Mouse (Mus musculus): ENCODE measurements around the gene Anapc11. TPM values are rescaled to one million over a fixed set of nuclear protein-coding genes. Genes with fewer than 3 reads are reported as not detected.
"Not testable (repeated sequence)": the region's sequence is repeated elsewhere in the genome, so short reads cannot be mapped to it uniquely, and the experiment has no call there.

Gene Anapc11
- polyA plus RNA-seq, 1 experiment from 2014 or later: 281 TPM

GRCm38 (mm10) chr11:120558843-120559242 lies 39.4 kb upstream of the Anapc11 start:
- H3K27ac ChIP-seq (ENCODE audit: low read depth, low read length); DNase-seq (ENCODE audit: low spot score); H3K4me2 ChIP-seq (ENCODE audit: low read length); H3K9ac ChIP-seq (ENCODE audit: low read length); H3K27me3 ChIP-seq (replicated peaks; ENCODE audit: control insufficient read depth, insufficient read depth, low read length); H3K9me3 ChIP-seq (replicated peaks; ENCODE audit: control insufficient read depth, low read length); ATAC-seq; H3K4me3 ChIP-seq (ENCODE audit: low read depth, low read length); H3K4me1 ChIP-seq (ENCODE audit: control insufficient read depth, insufficient read depth, low read length): not testable (repeated sequence)
- 88% methylated on average over 6 of the region's 6 CpGs for WGBS
- H3K36me3 ChIP-seq (ENCODE audit: control insufficient read depth, insufficient read depth, low read length): peaks cover 51% of the 10 kb centered on the region

DNA sequence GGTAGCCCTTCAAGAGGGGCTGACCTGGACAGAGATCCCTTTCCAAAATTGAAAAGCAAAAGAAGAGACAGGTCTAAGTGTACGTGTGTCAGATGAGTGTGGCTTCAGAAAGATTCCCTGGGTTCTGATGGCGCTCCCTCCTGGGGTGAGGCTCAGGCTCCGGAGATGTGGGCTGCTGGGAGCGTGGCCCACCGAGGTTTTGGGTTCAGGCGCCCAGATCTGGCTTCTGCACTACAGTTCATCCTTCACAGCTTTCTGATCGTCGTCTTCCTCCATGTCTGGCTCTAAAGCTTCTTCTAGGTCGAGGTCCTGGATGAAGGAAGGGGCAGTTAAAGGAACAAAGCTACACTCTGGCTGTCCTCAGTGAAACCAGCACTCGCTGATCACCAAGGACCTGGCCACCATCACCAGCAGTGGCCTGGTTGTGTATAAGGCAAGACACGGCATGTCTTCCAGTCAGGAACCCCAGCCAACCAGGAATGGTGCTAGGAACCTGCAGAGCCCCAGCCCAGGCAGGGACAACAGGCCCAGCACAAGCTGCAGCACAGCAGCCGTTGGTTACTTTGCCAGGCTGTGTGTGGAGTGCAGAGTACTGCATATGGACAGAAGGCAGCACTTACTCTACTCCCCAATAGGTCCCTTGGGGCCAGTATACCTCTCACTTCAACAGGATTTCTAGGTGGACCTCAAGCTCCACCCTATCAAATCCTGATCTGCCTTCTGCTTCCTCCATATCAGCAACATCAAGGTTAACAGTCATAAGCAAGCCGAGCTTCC lies 37.1 kb upstream of the Anapc11 start:
- Histone ChIP-seq H3K9ac (ENCODE audit: low read length) (no peak overlapping the region), H3K27ac (ENCODE audit: low read depth, low read length) (no peak overlapping the region), H3K27me3 (replicated peaks; ENCODE audit: control insufficient read depth, insufficient read depth, low read length) (no peaks in the 10 kb centered on the region), H3K36me3 (ENCODE audit: control insufficient read depth, insufficient read depth, low read length) (peaks cover 74% of the 10 kb centered on the region), H3K9me3 (replicated peaks; ENCODE audit: control insufficient read depth, low read length) (no peaks in the 10 kb centered on the region), H3K4me2 (ENCODE audit: low read length) (no peak overlapping the region), H3K4me3 (ENCODE audit: low read depth, low read length) (no peak overlapping the region), H3K4me1 (ENCODE audit: control insufficient read depth, insufficient read depth, low read length) (no peaks in the 10 kb centered on the region)
- DNase-seq (ENCODE audit: low spot score) (no peak), ATAC-seq (no peak)
- WGBS: 95% methylated on average over 13 of the region's 13 CpGs

GRCm38 (mm10) chr11:120562949-120563348 lies 35.3 kb upstream of the Anapc11 start:
- Histone ChIP-seq H3K4me2 (ENCODE audit: low read length) (no peak overlapping the region), H3K9me3 (replicated peaks; ENCODE audit: control insufficient read depth, low read length) (no peaks in the 10 kb centered on the region), H3K4me1 (ENCODE audit: control insufficient read depth, insufficient read depth, low read length) (no peaks in the 10 kb centered on the region), H3K36me3 (ENCODE audit: control insufficient read depth, insufficient read depth, low read length) (peaks cover 92% of the 10 kb centered on the region), H3K27ac (ENCODE audit: low read depth, low read length) (no peak overlapping the region), H3K9ac (ENCODE audit: low read length) (no peak overlapping the region; the same call in 1 of the 2 replicates), H3K27me3 (replicated peaks; ENCODE audit: control insufficient read depth, insufficient read depth, low read length) (no peaks in the 10 kb centered on the region), H3K4me3 (ENCODE audit: low read depth, low read length) (no peak overlapping the region)
- DNase-seq (ENCODE audit: low spot score) (no peak), ATAC-seq (no peak)
- WGBS: 94% methylated on average over 13 of the region's 13 CpGs

DNA sequence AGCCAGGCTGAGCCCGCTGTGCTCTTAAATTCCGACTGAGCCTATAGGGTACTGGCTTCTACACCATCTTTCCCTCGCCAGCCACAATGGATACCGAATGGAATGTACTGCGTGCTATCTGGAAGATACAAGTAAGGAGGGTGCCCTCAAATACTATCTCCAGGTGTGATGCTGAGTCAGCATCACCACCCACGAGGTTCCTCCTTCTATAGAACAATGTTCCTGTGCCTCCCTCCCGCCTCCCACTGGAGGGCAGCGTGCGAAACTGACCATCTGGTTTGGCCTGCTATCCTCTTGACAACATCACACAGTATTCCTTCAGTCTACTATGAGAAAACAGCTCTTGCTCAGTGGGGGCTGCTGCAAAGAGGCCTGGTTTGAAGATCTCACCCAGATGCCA lies 33.1 kb upstream of the Anapc11 start:
- WGBS: 85% methylated on average over 9 of the region's 9 CpGs
- no peaks in the 10 kb centered on the region for H3K9me3 ChIP-seq (replicated peaks; ENCODE audit: control insufficient read depth, low read length)
- no peak overlapping the region for H3K9ac ChIP-seq (ENCODE audit: low read length)
- no peak overlapping the region for H3K4me2 ChIP-seq (ENCODE audit: low read length)
- DNase-seq (ENCODE audit: low spot score) (no peak), ATAC-seq (no peak)
- peaks cover 94% of the 10 kb centered on the region for H3K36me3 ChIP-seq (ENCODE audit: control insufficient read depth, insufficient read depth, low read length)
- H3K27me3 ChIP-seq (replicated peaks; ENCODE audit: control insufficient read depth, insufficient read depth, low read length): no peaks in the 10 kb centered on the region
- no peaks in the 10 kb centered on the region for H3K4me1 ChIP-seq (ENCODE audit: control insufficient read depth, insufficient read depth, low read length)
- no peak overlapping the region for H3K4me3 ChIP-seq (ENCODE audit: low read depth, low read length)
- no peak overlapping the region for H3K27ac ChIP-seq (ENCODE audit: low read depth, low read length)

DNA sequence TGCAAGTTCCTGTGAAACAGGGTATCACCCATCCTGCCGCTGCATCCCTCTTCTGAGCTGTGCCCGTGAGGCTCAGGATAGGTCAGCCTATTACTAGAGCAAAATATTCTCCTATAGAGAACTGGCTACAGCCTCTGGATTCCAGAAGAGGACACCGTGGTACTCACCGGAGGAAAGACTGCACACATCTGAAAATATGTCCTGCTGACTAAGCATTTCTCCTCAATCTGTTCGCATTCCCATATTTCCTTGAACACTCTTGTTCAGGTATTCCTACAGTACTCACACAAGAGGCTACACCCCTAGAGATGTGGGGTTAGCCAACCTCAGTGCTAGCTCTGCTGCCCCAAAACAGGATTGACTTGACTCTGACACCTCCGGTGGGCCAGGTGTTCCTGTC lies 29.9 kb upstream of the Anapc11 start:
- no peak for ATAC-seq
- 98% methylated on average over 6 of the region's 6 CpGs for WGBS

DNA sequence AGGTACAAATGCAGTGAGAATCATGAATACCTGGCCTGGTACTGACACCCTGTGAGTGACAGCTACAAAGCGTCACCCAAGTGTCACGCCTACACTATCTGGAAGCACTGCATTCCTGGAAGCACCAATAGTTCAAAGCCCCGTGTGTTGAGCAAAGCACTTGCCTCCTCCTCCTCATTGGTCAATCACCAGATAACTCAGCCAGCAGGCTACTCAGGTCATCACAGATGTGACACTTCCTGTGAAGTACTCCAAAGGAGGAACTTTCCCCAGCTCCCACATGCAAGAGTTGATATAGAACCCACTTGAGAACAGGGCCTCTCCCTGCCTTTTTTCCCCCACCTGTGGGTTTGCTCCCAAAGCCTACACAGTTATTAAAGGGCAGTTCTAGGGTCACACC lies 27.1 kb upstream of the Anapc11 start:
- Histone ChIP-seq H3K9ac (ENCODE audit: low read length) (peak overlapping the region; percentile 91; the same call in 1 of the 2 replicates), H3K27ac (ENCODE audit: low read depth, low read length) (no peak overlapping the region), H3K4me3 (ENCODE audit: low read depth, low read length) (peak overlapping the region; percentile 93), H3K4me1 (ENCODE audit: control insufficient read depth, insufficient read depth, low read length) (peaks cover 7% of the 10 kb centered on the region), H3K36me3 (ENCODE audit: control insufficient read depth, insufficient read depth, low read length) (peaks cover 49% of the 10 kb centered on the region), H3K4me2 (ENCODE audit: low read length) (peak overlapping the region; percentile 84), H3K9me3 (replicated peaks; ENCODE audit: control insufficient read depth, low read length) (no peaks in the 10 kb centered on the region), H3K27me3 (replicated peaks; ENCODE audit: control insufficient read depth, insufficient read depth, low read length) (no peaks in the 10 kb centered on the region)
- 85% methylated on average over 3 of the region's 3 CpGs for WGBS
- DNase-seq (ENCODE audit: low spot score) (no peak), ATAC-seq (no peak)

More for the DNA sequence above, 29.9 kb upstream of the Anapc11 start:
- H3K9ac ChIP-seq (ENCODE audit: low read length): no peak overlapping the region
- no peaks in the 10 kb centered on the region for H3K27me3 ChIP-seq (replicated peaks; ENCODE audit: control insufficient read depth, insufficient read depth, low read length)
- no peak overlapping the region for H3K4me2 ChIP-seq (ENCODE audit: low read length)
- no peak overlapping the region for H3K27ac ChIP-seq (ENCODE audit: low read depth, low read length)
- no peaks in the 10 kb centered on the region for H3K9me3 ChIP-seq (replicated peaks; ENCODE audit: control insufficient read depth, low read length)
- no peak for DNase-seq (ENCODE audit: low spot score)
- peaks cover 77% of the 10 kb centered on the region for H3K36me3 ChIP-seq (ENCODE audit: control insufficient read depth, insufficient read depth, low read length)
- H3K4me1 ChIP-seq (ENCODE audit: control insufficient read depth, insufficient read depth, low read length): peaks cover 7% of the 10 kb centered on the region
- no peak overlapping the region for H3K4me3 ChIP-seq (ENCODE audit: low read depth, low read length)

GRCm38 (mm10) chr11:120571754-120572416 lies 26.3 kb upstream of the Anapc11 start:
- ATAC-seq (no peak), DNase-seq (ENCODE audit: low spot score) (peak; percentile 20)
- Histone ChIP-seq H3K4me3 (ENCODE audit: low read depth, low read length) (peak overlapping the region; percentile 93), H3K9ac (ENCODE audit: low read length) (peak overlapping the region; percentile 91), H3K9me3 (replicated peaks; ENCODE audit: control insufficient read depth, low read length) (no peaks in the 10 kb centered on the region), H3K27me3 (replicated peaks; ENCODE audit: control insufficient read depth, insufficient read depth, low read length) (no peaks in the 10 kb centered on the region), H3K36me3 (ENCODE audit: control insufficient read depth, insufficient read depth, low read length) (peaks cover 41% of the 10 kb centered on the region), H3K4me1 (ENCODE audit: control insufficient read depth, insufficient read depth, low read length) (peaks cover 7% of the 10 kb centered on the region), H3K4me2 (ENCODE audit: low read length) (peak overlapping the region; percentile 84), H3K27ac (ENCODE audit: low read depth, low read length) (peak overlapping the region; percentile 85)
- WGBS: 15% methylated on average over 11 of the region's 11 CpGs

GRCm38 (mm10) chr11:120572417-120572751 lies 25.8 kb upstream of the Anapc11 start:
- WGBS: 0% methylated on average over 15 of the region's 24 CpGs

More at GRCm38 (mm10) chr11:120572417-120572751, 25.8 kb upstream of the Anapc11 start:
- H3K27me3 ChIP-seq (replicated peaks; ENCODE audit: control insufficient read depth, insufficient read depth, low read length): no peaks in the 10 kb centered on the region
- H3K36me3 ChIP-seq (ENCODE audit: control insufficient read depth, insufficient read depth, low read length): peaks cover 39% of the 10 kb centered on the region
- H3K9ac ChIP-seq (ENCODE audit: low read length): peak overlapping the region; percentile 91
- H3K27ac ChIP-seq (ENCODE audit: low read depth, low read length): peak overlapping the region; percentile 85
- no peak for DNase-seq (ENCODE audit: low spot score)
- H3K9me3 ChIP-seq (replicated peaks; ENCODE audit: control insufficient read depth, low read length): no peaks in the 10 kb centered on the region
- peak; percentile 35 for ATAC-seq
- peak overlapping the region; percentile 84 for H3K4me2 ChIP-seq (ENCODE audit: low read length)
- peak overlapping the region; percentile 93 for H3K4me3 ChIP-seq (ENCODE audit: low read depth, low read length)
- H3K4me1 ChIP-seq (ENCODE audit: control insufficient read depth, insufficient read depth, low read length): peaks cover 7% of the 10 kb centered on the region
